In the genomic region with DNA sequence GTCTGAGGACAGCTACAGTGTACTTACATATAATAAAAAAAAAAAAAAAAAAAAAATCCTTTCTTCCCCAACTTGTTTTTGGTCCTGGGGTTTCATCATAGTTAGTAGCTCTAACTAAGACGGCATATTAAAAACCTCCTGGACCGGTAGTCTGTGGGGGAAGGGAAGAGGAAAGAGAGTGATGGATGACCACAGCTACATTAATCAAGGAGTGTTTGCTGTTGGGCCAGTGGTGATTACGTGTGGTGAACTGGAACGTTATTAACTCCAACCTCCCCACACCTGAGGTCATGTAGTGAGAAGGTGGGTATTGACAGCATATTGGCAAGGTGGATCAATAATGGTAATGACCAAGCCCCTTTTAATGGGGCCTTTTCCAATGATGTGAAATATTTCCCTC, we compare ENCODE assay signal across 15 mouse cellular contexts. TPM values are rescaled to one million over a fixed set of nuclear protein-coding genes. Genes with fewer than 3 reads are reported as not detected.
DNase-seq lines count a peak whose midpoint lies in the region; ATAC-seq and TF ChIP-seq lines count a peak whose summit lies in the region.
"Had no signal": no experiment of that assay in that cellular context is flagged by ENCODE, and none has a peak within 500 bp of the region (broad histone marks: within the 10 kb centered on the region; RNA-seq: fewer than 3 reads in every experiment).

No protein-coding gene starts in this region.

- no peak for TF ChIP-seq POLR2A in kidney, adult 2 months (IDR thresholded peaks at IDR 0.05; ENCODE audit: low read depth, low read length)
- no peak for TF ChIP-seq POLR2A in spleen, adult 2 months (IDR thresholded peaks at IDR 0.05; ENCODE audit: low read depth, low read length)

- H3K36me3 ChIP-seq in kidney, adult 2 months (ENCODE audit: control insufficient read depth, insufficient read depth, low read length), result no peaks in the 10 kb centered on the region
- H3K36me3 ChIP-seq in spleen, adult 2 months (ENCODE audit: control insufficient read depth, insufficient read depth, low read length), result no peaks in the 10 kb centered on the region
- H3K36me3 ChIP-seq in stomach, postnatal 0 days (ENCODE audit: control insufficient read depth, insufficient read depth, low read length), result no peaks in the 10 kb centered on the region

- H3K9me3 ChIP-seq in stomach, postnatal 0 days (ENCODE audit: control insufficient read depth, low read length), result no peaks in the 10 kb centered on the region

- ATAC-seq in stomach, postnatal 0 days (ENCODE audit: low FRiP score, low TSS enrichment), result no peak
- ATAC-seq: forebrain, embryonic 14.5 days; Patski had no signal

- no peaks in the 10 kb centered on the region for H3K27me3 ChIP-seq in kidney, adult 2 months (replicated peaks; ENCODE audit: control insufficient read depth, insufficient read depth, low read length)
- no peaks in the 10 kb centered on the region for H3K27me3 ChIP-seq in spleen, adult 2 months (ENCODE audit: control insufficient read depth, insufficient read depth, low read length)
- no peaks in the 10 kb centered on the region for H3K27me3 ChIP-seq in stomach, postnatal 0 days (ENCODE audit: control insufficient read depth, insufficient read depth, low read length)
- H3K27me3 ChIP-seq: Patski had no signal

- intact Hi-C loops in gastrocnemius, adult 2 months (cut with DNase I), result no loop called here

- TF ChIP-seq CTCF in gastrocnemius, adult 2 months (IDR thresholded peaks at IDR 0.05), result no peak
- TF ChIP-seq CTCF in kidney, adult 2 months (conservative IDR thresholded peaks at IDR 0.05; ENCODE audit: insufficient read depth, insufficient read length, low read depth, low read length), result no peak
- no peak for TF ChIP-seq CTCF in spleen, adult 2 months (IDR thresholded peaks at IDR 0.05; ENCODE audit: extremely low read depth, insufficient read depth, insufficient read length, insufficient replicate concordance)
- TF ChIP-seq CTCF in stomach, postnatal 0 days (IDR thresholded peaks at IDR 0.05; ENCODE audit: low read depth), result no peak

- H3K4me2 ChIP-seq in stomach, postnatal 0 days (replicated peaks; ENCODE audit: low read depth), result no peak overlapping the region

- peak overlapping the region; percentile 87; the same call in 1 of the 2 replicates for H3K27ac ChIP-seq in gastrocnemius, adult 2 months
- H3K27ac ChIP-seq in kidney, adult 2 months (ENCODE audit: insufficient read depth, low read depth, low read length), result peak overlapping the region; percentile 95
- peak overlapping the region; percentile 45 for H3K27ac ChIP-seq in spleen, adult 2 months (ENCODE audit: insufficient read depth, low read length)
- H3K27ac ChIP-seq in stomach, postnatal 0 days (replicated peaks), result peak overlapping the region; percentile 13; the same call in 1 of the 2 replicates

- no peak overlapping the region for H3K4me3 ChIP-seq in gastrocnemius, adult 2 months
- no peak overlapping the region for H3K4me3 ChIP-seq in kidney, adult 2 months (ENCODE audit: insufficient read depth, low read depth, low read length)
- H3K4me3 ChIP-seq in spleen, adult 2 months (ENCODE audit: extremely low read depth, insufficient read depth, insufficient read length), result no peak overlapping the region
- no peak overlapping the region for H3K4me3 ChIP-seq in stomach, postnatal 0 days (ENCODE audit: low read depth, low read length)

- no peak for DNase-seq in gastrocnemius, adult 2 months
- DNase-seq in gastrocnemius, postnatal 10 days, result no peak
- DNase-seq in kidney, adult 2 months, result peak; percentile 63
- DNase-seq in kidney, postnatal 14 days, result no peak
- no peak for DNase-seq in spleen, adult 2 months (ENCODE audit: low read depth in 1 of 2, low spot score in 2 of 2)
- DNase-seq in spleen, adult 18-20 months, result no peak
- DNase-seq in stomach, postnatal 0 days (ENCODE audit: low spot score), result no peak
- no peak for DNase-seq in lung, postnatal 14 days
- DNase-seq: B cell, adult 2 months; cerebellum, adult 9-10 months; gastrocnemius, postnatal 36 days; lung, adult 2 months; thymus, postnatal 14 days had no signal

- H3K9ac ChIP-seq in stomach, postnatal 0 days (ENCODE audit: low read length), result no peak overlapping the region

- WGBS in kidney, adult 2 months, result 11% methylated on average over 4 of the region's 4 CpGs
- 73% methylated on average over 4 of the region's 4 CpGs for WGBS in spleen, adult 2 months
- 25% methylated on average over 4 of the region's 4 CpGs for WGBS in stomach, postnatal 0 days

- H3K4me1 ChIP-seq in kidney, adult 2 months (ENCODE audit: control insufficient read depth, insufficient read depth, low read length), result peaks cover 24% of the 10 kb centered on the region; the same call in 1 of the 2 replicates
- H3K4me1 ChIP-seq in spleen, adult 2 months (ENCODE audit: control insufficient read depth, insufficient read depth, insufficient read length), result peaks cover 43% of the 10 kb centered on the region
- peaks cover 12% of the 10 kb centered on the region; the same call in 1 of the 2 replicates for H3K4me1 ChIP-seq in stomach, postnatal 0 days (replicated peaks; ENCODE audit: control insufficient read depth, insufficient read depth)

- TF ChIP-seq EP300 in stomach, postnatal 0 days (optimal IDR thresholded peaks at IDR 0.05), result no peak

RNA-seq across cellular contexts. Expression of a gene that starts 2.1 kb away (rescaled TPM):
- 1 to 10 TPM; 1.8 to 2.1 TPM for total RNA-seq in gastrocnemius, adult 2 months (2021)
- 1 to 10 TPM; 2.9 to 4.2 TPM for total RNA-seq in gastrocnemius, postnatal 10 days (2021)
- 24.4 and 26.3 TPM in 2 replicates for polyA plus RNA-seq in kidney, adult 2 months (2012; rRNA removed)
- 69.5 and 81.3 TPM in 2 replicates for polyA plus RNA-seq in spleen, adult 2 months (2012; rRNA removed)
- 19.4 and 19.9 TPM in 2 replicates for polyA plus RNA-seq in stomach, postnatal 0 days (2015; fragmentation: Nextera tagmentation; extraction: Ambion mirVana)

RNA-seq across cellular contexts. Expression of a gene that starts 48.1 kb away (rescaled TPM):
- total RNA-seq in gastrocnemius, adult 2 months (2021), result 1 to 10 TPM; 5.6 to 9.0 TPM
- total RNA-seq in gastrocnemius, postnatal 10 days (2021), result 10 to 100 TPM; 10.7 to 12.5 TPM
- polyA plus RNA-seq in kidney, adult 2 months (2012; rRNA removed), result 333 and 344 TPM in 2 replicates
- 117 and 118 TPM in 2 replicates for polyA plus RNA-seq in spleen, adult 2 months (2012; rRNA removed)
- 187 and 189 TPM in 2 replicates for polyA plus RNA-seq in stomach, postnatal 0 days (2015; fragmentation: Nextera tagmentation; extraction: Ambion mirVana)

RNA-seq across cellular contexts. Expression of a gene that starts 48.1 kb away (rescaled TPM):
- under 1 TPM; 0.79 to 0.86 TPM for total RNA-seq in gastrocnemius, adult 2 months (2021)
- total RNA-seq in gastrocnemius, postnatal 10 days (2021), result 1 to 10 TPM; 1.8 to 2.1 TPM
- 2.4 and 2.6 TPM in 2 replicates for polyA plus RNA-seq in kidney, adult 2 months (2012; rRNA removed)
- polyA plus RNA-seq in spleen, adult 2 months (2012; rRNA removed), result 3.0 and 3.7 TPM in 2 replicates
- polyA plus RNA-seq in stomach, postnatal 0 days (2015; fragmentation: Nextera tagmentation; extraction: Ambion mirVana), result 2.9 and 3.2 TPM in 2 replicates

Comparison
In these comparisons a context has a peak if more than half of its experiments do, and no peak if none do; other contexts are left out.
1. H3K27ac ChIP-seq: peak in every context shown above with its lines; median percentile 95 in kidney, adult 2 months; 87 in gastrocnemius, adult 2 months; 45 in spleen, adult 2 months; 13 in stomach, postnatal 0 days.